Mouse (Mus musculus): ENCODE results near the gene Slc25a3.

- no peak for TF ChIP-seq TAL1 (IDR thresholded peaks at IDR 0.05; ENCODE audit: low read length)
- no peak for TF ChIP-seq GATA1 (IDR thresholded peaks at IDR 0.05; ENCODE audit: low read length)
Observed at GRCm38 (mm10) chr10:91128551-91129160, 4.8 kb upstream of the Slc25a3 start.
